Mouse (Mus musculus): ENCODE data around the gene Ush1g. TPM values are rescaled to one million over a fixed set of nuclear protein-coding genes. Genes with fewer than 3 reads are reported as not detected.

Ush1g gene
- total RNA-seq, 2 experiments from 2014 or later: 0.24 TPM; not detected in 1

- intact Hi-C loops (cut with DNase I): no loop called here
- DNase-seq: no peak
Measured at GRCm38 (mm10) chr11:115336115-115336514, 14.3 kb upstream of the Ush1g start.

GRCm38 (mm10) chr11:115335223-115335622 is 13.4 kb upstream of the Ush1g start:
- no peak for DNase-seq
- intact Hi-C loops (cut with DNase I): no loop called here

GRCm38 (mm10) chr11:115334531-115334930 is 12.7 kb upstream of the Ush1g start, which contains the start of gene Otop3:
Gene Otop3, plus strand, starts transcription at chr11:115334731.
- no peak for DNase-seq
- intact Hi-C loops (cut with DNase I): no loop called here

- intact Hi-C loops (cut with DNase I): no loop called here
- no peak for DNase-seq
Measured at GRCm38 (mm10) chr11:115329339-115329738, 7.5 kb upstream of the Ush1g start.

- no peak for DNase-seq
- intact Hi-C loops (cut with DNase I): no loop called here
Measured at GRCm38 (mm10) chr11:115326730-115327129, 4.9 kb upstream of the Ush1g start.

GRCm38 (mm10) chr11:115323354-115323753 is 1.5 kb upstream of the Ush1g start:
- no peak for DNase-seq
- intact Hi-C loops (cut with DNase I): no loop called here

GRCm38 (mm10) chr11:115319704-115320383 is 2.0 kb downstream of the Ush1g start:
- intact Hi-C loops (cut with DNase I): no loop called here
- DNase-seq: peak; percentile 61

GRCm38 (mm10) chr11:115318245-115319027 is 3.4 kb downstream of the Ush1g start:
- intact Hi-C loops (cut with DNase I): no loop called here
- no peak for DNase-seq

- intact Hi-C loops (cut with DNase I): no loop called here
- DNase-seq: no peak
Measured at GRCm38 (mm10) chr11:115317204-115317603, 4.6 kb downstream of the Ush1g start.

- intact Hi-C loops (cut with DNase I): no loop called here
Measured at GRCm38 (mm10) chr11:115314249-115314648, 7.6 kb downstream of the Ush1g start.

GRCm38 (mm10) chr11:115308781-115309180 is 13.1 kb downstream of the Ush1g start:
- intact Hi-C loops (cut with DNase I): no loop called here
- no peak for DNase-seq

More at GRCm38 (mm10) chr11:115314249-115314648, 7.6 kb downstream of the Ush1g start:
- DNase-seq: no peak

GRCm38 (mm10) chr11:115306863-115307262 is 15.0 kb downstream of the Ush1g start, which contains the start of gene Otop2:
Gene Otop2, plus strand, starts transcription at chr11:115307163.
- intact Hi-C loops (cut with DNase I): no loop called here
- no peak for DNase-seq

- intact Hi-C loops (cut with DNase I): no loop called here
- DNase-seq: no peak
Measured at GRCm38 (mm10) chr11:115303167-115303566, 18.7 kb downstream of the Ush1g start.

- intact Hi-C loops (cut with DNase I): no loop called here
- DNase-seq: no peak
Measured at GRCm38 (mm10) chr11:115301351-115301750, 20.5 kb downstream of the Ush1g start.

- intact Hi-C loops (cut with DNase I): no loop called here
Measured at GRCm38 (mm10) chr11:115300745-115301144, 21.1 kb downstream of the Ush1g start.

GRCm38 (mm10) chr11:115298160-115298559 is 23.7 kb downstream of the Ush1g start:
- intact Hi-C loops (cut with DNase I): no loop called here
- no peak for DNase-seq

More at GRCm38 (mm10) chr11:115300745-115301144, 21.1 kb downstream of the Ush1g start:
- no peak for DNase-seq

GRCm38 (mm10) chr11:115297214-115297826 is 24.5 kb downstream of the Ush1g start, which contains the start of gene Fads6:
Gene Fads6, minus strand, starts transcription at chr11:115297663.
- peak; percentile 46 for DNase-seq
- intact Hi-C loops (cut with DNase I): no loop called here

GRCm38 (mm10) chr11:115296471-115297210 is 25.2 kb downstream of the Ush1g start:
- intact Hi-C loops (cut with DNase I): no loop called here
- DNase-seq: no peak

GRCm38 (mm10) chr11:115295939-115296338 is 25.9 kb downstream of the Ush1g start:
- intact Hi-C loops (cut with DNase I): no loop called here
- DNase-seq: no peak

- no peak for DNase-seq
- intact Hi-C loops (cut with DNase I): no loop called here
Measured at GRCm38 (mm10) chr11:115292631-115293375, 29.0 kb downstream of the Ush1g start.
